Comparison of ENCODE assay signal across 8 mouse cellular contexts in genomic region chr8:124896010-124896631, GRCm38 (mm10). TPM values are rescaled to one million over a fixed set of nuclear protein-coding genes. Genes with fewer than 3 reads are reported as not detected.
DNase-seq lines count a peak whose midpoint lies in the region; ATAC-seq lines count a peak whose summit lies in the region.

No protein-coding gene starts in this region.

- WGBS in hindbrain, embryonic 11.5 days: 89% methylated on average over 26 of the region's 26 CpGs
- 86% methylated on average over 26 of the region's 26 CpGs for WGBS in midbrain, embryonic 11.5 days

- H3K4me2 ChIP-seq in hindbrain, embryonic 11.5 days (replicated peaks; ENCODE audit: low read depth, low read length): peak overlapping the region; percentile 99
- peak overlapping the region; percentile 100 for H3K4me2 ChIP-seq in midbrain, embryonic 11.5 days

- H3K4me3 ChIP-seq in megakaryocyte, embryonic 14.5 days (replicated peaks): peak overlapping the region; percentile 93
- peak overlapping the region; percentile 76 for H3K4me3 ChIP-seq in hindbrain, embryonic 11.5 days (ENCODE audit: low read depth, low read length)
- peak overlapping the region; percentile 95 for H3K4me3 ChIP-seq in midbrain, embryonic 11.5 days (ENCODE audit: low read depth, low read length)

- no peak for ATAC-seq in megakaryocyte, adult 5-6 weeks (ENCODE audit: poor library complexity, severe bottlenecking)
- no peak for ATAC-seq in hindbrain, embryonic 11.5 days (ENCODE audit: low FRiP score)
- ATAC-seq in midbrain, embryonic 11.5 days (ENCODE audit: low FRiP score): no peak
- ATAC-seq in inflammation-experienced regulatory T-cells, adult 6 months: no peak

- peak overlapping the region; percentile 82; the same call in 1 of the 2 replicates for H3K9ac ChIP-seq in hindbrain, embryonic 11.5 days (ENCODE audit: low read depth, low read length)
- H3K9ac ChIP-seq in midbrain, embryonic 11.5 days (ENCODE audit: low read length): no peak overlapping the region

- peaks cover 75% of the 10 kb centered on the region for H3K36me3 ChIP-seq in megakaryocyte, embryonic 14.5 days (replicated peaks; ENCODE audit: low read length)
- no peaks in the 10 kb centered on the region; the same call in 1 of the 2 replicates for H3K36me3 ChIP-seq in hindbrain, embryonic 11.5 days (ENCODE audit: control insufficient read depth, insufficient read depth, low read length)
- peaks cover 5% of the 10 kb centered on the region; the same call in 1 of the 2 replicates for H3K36me3 ChIP-seq in midbrain, embryonic 11.5 days (ENCODE audit: control insufficient read depth, insufficient read depth, low read length)

- H3K9me3 ChIP-seq in megakaryocyte, embryonic 14.5 days: no peaks in the 10 kb centered on the region
- no peaks in the 10 kb centered on the region for H3K9me3 ChIP-seq in hindbrain, embryonic 11.5 days (ENCODE audit: control insufficient read depth, low read length)
- H3K9me3 ChIP-seq in midbrain, embryonic 11.5 days (ENCODE audit: control insufficient read depth, low read length): no peaks in the 10 kb centered on the region

- H3K27me3 ChIP-seq in megakaryocyte, embryonic 14.5 days (replicated peaks): no peaks in the 10 kb centered on the region
- H3K27me3 ChIP-seq in hindbrain, embryonic 11.5 days (ENCODE audit: control insufficient read depth, insufficient read depth, low read length): no peaks in the 10 kb centered on the region
- no peaks in the 10 kb centered on the region for H3K27me3 ChIP-seq in midbrain, embryonic 11.5 days (ENCODE audit: control insufficient read depth, insufficient read depth, low read length)

- no peak overlapping the region for H3K27ac ChIP-seq in hindbrain, embryonic 11.5 days (ENCODE audit: low read depth, low read length)
- no peak overlapping the region for H3K27ac ChIP-seq in midbrain, embryonic 11.5 days (ENCODE audit: low read depth, low read length)

- peak; percentile 30 for DNase-seq in adrenal gland, postnatal 10 days
- DNase-seq in adrenal gland, adult (ENCODE audit: inconsistent age in 2 of 2, low spot score in 1 of 2): no peak
- DNase-seq in hindbrain, embryonic 11.5 days (ENCODE audit: low spot score): no peak
- no peak for DNase-seq in midbrain, embryonic 11.5 days (ENCODE audit: low spot score, missing footprints)
- DNase-seq in retina, embryonic 14.5 days (ENCODE audit: low spot score): no peak

- peaks cover 63% of the 10 kb centered on the region for H3K4me1 ChIP-seq in megakaryocyte, embryonic 14.5 days
- H3K4me1 ChIP-seq in hindbrain, embryonic 11.5 days (replicated peaks; ENCODE audit: control insufficient read depth, insufficient read depth, low read length): peaks cover 6% of the 10 kb centered on the region
- H3K4me1 ChIP-seq in midbrain, embryonic 11.5 days (ENCODE audit: control insufficient read depth, insufficient read depth, low read length): peaks cover 18% of the 10 kb centered on the region

RNA-seq across cellular contexts. Expression of gene Exoc8, which starts 1.4 kb away (rescaled TPM):
- total RNA-seq in adrenal gland, postnatal 10 days (2021): 10 to 100 TPM; 21.0 to 21.1 TPM
- 2.1 and 3.3 TPM in 2 replicates for polyA plus RNA-seq in megakaryocyte, embryonic 14.5 days (2012; ENCODE audit: insufficient read depth, low replicate concordance)
- total RNA-seq in megakaryocyte, adult 5-6 weeks (2015): 6.5 and 8.9 TPM in 2 replicates
- total RNA-seq in megakaryocyte, adult 5-6 weeks (2017): 14.5 and 16.1 TPM in 2 replicates
- polyA plus RNA-seq in hindbrain, embryonic 11.5 days (2014; fragmentation: Nextera tagmentation; extraction: Ambion mirVana): 6.7 and 8.7 TPM in 2 replicates
- 7.1 and 7.2 TPM in 2 replicates for polyA plus RNA-seq in midbrain, embryonic 11.5 days (2014; fragmentation: Nextera tagmentation; extraction: Ambion mirVana)
- polyA plus RNA-seq in inflammation-experienced regulatory T-cells, adult 6 months (2017; shearing (Covaris generic)): 1 to 10 TPM; 5.8 to 8.6 (median 6.9) TPM

RNA-seq across cellular contexts. Expression of gene Sprtn, which starts 1.6 kb away (rescaled TPM):
- total RNA-seq in adrenal gland, postnatal 10 days (2021): 10 to 100 TPM; 20.2 to 21.3 TPM
- 1.7 and 2.5 TPM in 2 replicates for polyA plus RNA-seq in megakaryocyte, embryonic 14.5 days (2012; ENCODE audit: insufficient read depth, low replicate concordance)
- 11.0 and 11.1 TPM in 2 replicates for total RNA-seq in megakaryocyte, adult 5-6 weeks (2015)
- total RNA-seq in megakaryocyte, adult 5-6 weeks (2017): 18.9 and 20.7 TPM in 2 replicates
- polyA plus RNA-seq in hindbrain, embryonic 11.5 days (2014; fragmentation: Nextera tagmentation; extraction: Ambion mirVana): 9.6 and 12.3 TPM in 2 replicates
- 12.5 and 14.1 TPM in 2 replicates for polyA plus RNA-seq in midbrain, embryonic 11.5 days (2014; fragmentation: Nextera tagmentation; extraction: Ambion mirVana)
- 1 to 10 TPM; 5.9 to 7.6 (median 7.4) TPM for polyA plus RNA-seq in inflammation-experienced regulatory T-cells, adult 6 months (2017; shearing (Covaris generic))

RNA-seq across cellular contexts. Expression of gene 2810004N23Rik, which starts 33.2 kb away (rescaled TPM):
- 10 to 100 TPM; 23.6 to 27.4 TPM for total RNA-seq in adrenal gland, postnatal 10 days (2021)
- 8.3 and 25.4 TPM in 2 replicates for polyA plus RNA-seq in megakaryocyte, embryonic 14.5 days (2012; ENCODE audit: insufficient read depth, low replicate concordance)
- 11.6 and 13.2 TPM in 2 replicates for total RNA-seq in megakaryocyte, adult 5-6 weeks (2015)
- total RNA-seq in megakaryocyte, adult 5-6 weeks (2017): 23.9 and 24.4 TPM in 2 replicates
- 38.8 and 41.6 TPM in 2 replicates for polyA plus RNA-seq in hindbrain, embryonic 11.5 days (2014; fragmentation: Nextera tagmentation; extraction: Ambion mirVana)
- 40.6 and 41.7 TPM in 2 replicates for polyA plus RNA-seq in midbrain, embryonic 11.5 days (2014; fragmentation: Nextera tagmentation; extraction: Ambion mirVana)
- 10 to 100 TPM; 29.1 to 31.9 (median 31.8) TPM for polyA plus RNA-seq in inflammation-experienced regulatory T-cells, adult 6 months (2017; shearing (Covaris generic))

RNA-seq across cellular contexts. Expression of gene Gnpat, which starts 33.3 kb away (rescaled TPM):
- total RNA-seq in adrenal gland, postnatal 10 days (2021): 100 to 1,000 TPM; 126 to 173 TPM
- polyA plus RNA-seq in megakaryocyte, embryonic 14.5 days (2012; ENCODE audit: insufficient read depth, low replicate concordance): 41.4 and 55.3 TPM in 2 replicates
- 44.3 and 54.3 TPM in 2 replicates for total RNA-seq in megakaryocyte, adult 5-6 weeks (2015)
- 43.9 and 50.3 TPM in 2 replicates for total RNA-seq in megakaryocyte, adult 5-6 weeks (2017)
- 110 and 115 TPM in 2 replicates for polyA plus RNA-seq in hindbrain, embryonic 11.5 days (2014; fragmentation: Nextera tagmentation; extraction: Ambion mirVana)
- polyA plus RNA-seq in midbrain, embryonic 11.5 days (2014; fragmentation: Nextera tagmentation; extraction: Ambion mirVana): 136 and 138 TPM in 2 replicates
- polyA plus RNA-seq in inflammation-experienced regulatory T-cells, adult 6 months (2017; shearing (Covaris generic)): 10 to 100 TPM; 31.4 to 39.2 (median 38.9) TPM

RNA-seq across cellular contexts. Expression of gene Egln1, which starts 53.0 kb away (rescaled TPM):
- 10 to 100 TPM; 66.9 to 73.0 TPM for total RNA-seq in adrenal gland, postnatal 10 days (2021)
- 6.7 and 14.0 TPM in 2 replicates for polyA plus RNA-seq in megakaryocyte, embryonic 14.5 days (2012; ENCODE audit: insufficient read depth, low replicate concordance)
- 26.5 and 28.4 TPM in 2 replicates for total RNA-seq in megakaryocyte, adult 5-6 weeks (2015)
- total RNA-seq in megakaryocyte, adult 5-6 weeks (2017): 17.8 and 19.2 TPM in 2 replicates
- 19.9 and 23.4 TPM in 2 replicates for polyA plus RNA-seq in hindbrain, embryonic 11.5 days (2014; fragmentation: Nextera tagmentation; extraction: Ambion mirVana)
- polyA plus RNA-seq in midbrain, embryonic 11.5 days (2014; fragmentation: Nextera tagmentation; extraction: Ambion mirVana): 18.5 and 21.0 TPM in 2 replicates
- 10 to 100 TPM in 2 of 3 experiments, 1 to 10 TPM in 1; 9.8 to 12.4 (median 12.0) TPM for polyA plus RNA-seq in inflammation-experienced regulatory T-cells, adult 6 months (2017; shearing (Covaris generic))
